Mouse (Mus musculus) intestine, embryonic 15.5 days (tissue): ENCODE data around the gene Nav2. TPM values are rescaled to one million over a fixed set of nuclear protein-coding genes. Genes with fewer than 3 reads are reported as not detected.

Experiments used
- ATAC-seq: fragments of 200-750 bp; cut with Nextera tagmentation; 2 replicates; pipeline ENCODE4 v1.8.0; 2017; ENCODE audit warnings: moderate TSS enrichment, moderate library complexity
- H3K27ac ChIP-seq: fragments of 300-500 bp; sonication (generic); 2 replicates; pipeline ENCODE4 v1.5.1; 2015; ENCODE audit warnings: mild to moderate bottlenecking, inconsistent platforms
- H3K27me3 ChIP-seq: fragments of 300-500 bp; sonication (generic); replicated peaks from 2 replicates; pipeline ENCODE4 v1.6.1; 2015; ENCODE audit warnings: inconsistent platforms
- H3K36me3 ChIP-seq: fragments of 300-500 bp; sonication (generic); 2 replicates; pipeline ENCODE4 v1.6.1; 2015; ENCODE audit warnings: inconsistent platforms
- H3K4me1 ChIP-seq: fragments of 300-500 bp; sonication (generic); replicated peaks from 2 replicates; pipeline ENCODE4 v1.6.1; 2015; ENCODE audit warnings: inconsistent platforms
- H3K4me2 ChIP-seq: fragments of 300-500 bp; sonication (generic); replicated peaks from 2 replicates; pipeline ENCODE4 v1.6.1; 2015; ENCODE audit warnings: mild to moderate bottlenecking, inconsistent platforms
- H3K4me3 ChIP-seq: fragments of 300-500 bp; sonication (generic); replicated peaks from 2 replicates; pipeline ENCODE4 v1.5.1; 2015; ENCODE audit warnings: inconsistent platforms
- H3K9ac ChIP-seq: fragments of 300-500 bp; sonication (generic); 2 replicates; pipeline ENCODE4 v1.6.1; 2015; ENCODE audit warnings: inconsistent platforms
- H3K9me3 ChIP-seq: fragments of 300-500 bp; sonication (generic); 2 replicates; pipeline ENCODE4 v1.6.1; 2016; ENCODE audit warnings: inconsistent platforms
- WGBS: fragments of 180-500 bp; shearing (Covaris S2); methylation state at CpG from one replicate; pipeline ENCODE4 v1.1.7; 2015; 5-methylcytosine and 5-hydroxymethylcytosine counted together
- polyA plus RNA-seq: library from polyadenylated mRNA; unstranded; fragments of >200 nt; fragmentation: Nextera tagmentation; extraction: Ambion mirVana; gene quantifications from 2 replicates; pipeline ENCODE4 v1.2.1, GENCODE M21; 2015

Nav2 gene
- polyA plus RNA-seq, 1 experiment from 2014 or later, result 17.7 TPM

DNA sequence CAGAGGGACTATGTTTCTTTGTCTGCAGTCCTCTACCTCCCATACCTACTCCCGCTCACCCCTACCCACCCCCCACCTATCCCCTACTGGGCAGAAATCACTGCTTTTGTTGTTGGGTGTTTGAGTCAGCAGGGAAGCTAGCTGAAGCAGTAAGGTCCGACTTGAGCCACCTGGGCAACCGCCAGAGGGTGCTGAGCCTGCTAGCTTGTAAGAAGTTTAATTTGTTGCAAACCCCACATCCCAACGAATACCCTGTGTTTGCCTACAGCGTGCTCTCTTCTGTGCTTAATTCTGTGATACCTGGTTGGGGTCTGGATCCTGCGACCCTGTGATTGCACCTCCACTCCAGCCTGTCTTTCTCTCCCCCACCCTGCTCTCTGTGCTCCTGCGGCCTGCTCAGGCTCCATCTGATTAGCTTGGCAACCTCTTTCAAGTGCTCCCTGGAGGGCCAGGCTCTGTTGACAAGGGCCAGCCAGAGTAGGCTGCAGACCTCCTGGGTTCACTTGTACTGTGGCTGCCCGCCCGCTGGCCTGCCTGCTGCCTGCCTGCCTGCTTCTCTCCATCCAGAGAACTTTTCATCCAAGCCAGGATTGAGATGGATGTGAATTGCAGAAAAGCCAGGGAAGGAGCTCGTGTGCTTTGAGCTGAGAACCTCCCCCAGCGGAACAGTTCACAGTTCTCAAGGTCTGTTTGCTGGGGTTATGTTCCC lies 575.7 kb downstream of the Nav2 start:
- Histone ChIP-seq H3K4me2 (no peak overlapping the region), H3K9ac (no peak overlapping the region), H3K4me3 (no peak overlapping the region), H3K27me3 (no peaks in the 10 kb centered on the region), H3K27ac (no peak overlapping the region), H3K9me3 (no peaks in the 10 kb centered on the region), H3K36me3 (no peaks in the 10 kb centered on the region), H3K4me1 (peaks cover 14% of the 10 kb centered on the region)
- 38% methylated on average over 11 of the region's 11 CpGs for WGBS
- ATAC-seq, result no peak

DNA sequence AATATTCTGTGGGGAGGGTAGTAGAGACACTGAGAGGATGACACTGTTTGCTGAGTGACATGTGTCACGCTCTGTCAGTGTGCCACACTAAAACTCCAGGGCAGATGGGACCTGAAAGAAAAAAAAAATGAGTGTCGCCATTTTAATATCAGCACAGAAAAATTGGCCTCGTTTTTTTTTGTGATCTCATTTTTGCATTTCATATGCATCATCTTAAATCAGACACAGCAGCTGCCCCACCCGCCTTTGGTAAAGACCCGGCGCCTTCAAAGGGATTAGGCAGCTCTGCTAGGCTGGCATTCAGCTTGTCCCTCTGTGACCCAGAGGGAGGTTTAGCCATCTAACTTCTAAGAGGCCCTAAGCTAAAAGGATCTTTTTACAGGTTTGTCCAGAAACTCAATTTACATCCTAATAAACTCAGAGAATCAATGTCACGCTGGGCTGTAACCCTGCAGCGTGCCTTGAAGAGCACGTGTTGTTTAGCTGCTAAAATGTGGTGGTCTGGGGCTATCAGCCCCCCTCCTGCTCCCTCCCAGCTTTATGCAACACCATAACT lies 576.9 kb downstream of the Nav2 start:
- Histone ChIP-seq H3K4me1 (peaks cover 14% of the 10 kb centered on the region), H3K9ac (no peak overlapping the region), H3K27me3 (no peaks in the 10 kb centered on the region), H3K4me2 (no peak overlapping the region), H3K9me3 (no peaks in the 10 kb centered on the region), H3K36me3 (no peaks in the 10 kb centered on the region), H3K27ac (no peak overlapping the region), H3K4me3 (no peak overlapping the region)
- no peak for ATAC-seq
- WGBS, result 53% methylated on average over 9 of the region's 9 CpGs

- Histone ChIP-seq H3K4me2 (no peak overlapping the region), H3K27ac (no peak overlapping the region), H3K4me3 (no peak overlapping the region), H3K36me3 (peaks cover 10% of the 10 kb centered on the region), H3K9me3 (no peaks in the 10 kb centered on the region), H3K4me1 (peaks cover 14% of the 10 kb centered on the region), H3K27me3 (no peaks in the 10 kb centered on the region), H3K9ac (no peak overlapping the region)
- 83% methylated on average over 2 of the region's 2 CpGs for WGBS
- no peak for ATAC-seq
Measured at GRCm38 (mm10) chr7:49487347-49487746, 578.8 kb downstream of the Nav2 start.

DNA sequence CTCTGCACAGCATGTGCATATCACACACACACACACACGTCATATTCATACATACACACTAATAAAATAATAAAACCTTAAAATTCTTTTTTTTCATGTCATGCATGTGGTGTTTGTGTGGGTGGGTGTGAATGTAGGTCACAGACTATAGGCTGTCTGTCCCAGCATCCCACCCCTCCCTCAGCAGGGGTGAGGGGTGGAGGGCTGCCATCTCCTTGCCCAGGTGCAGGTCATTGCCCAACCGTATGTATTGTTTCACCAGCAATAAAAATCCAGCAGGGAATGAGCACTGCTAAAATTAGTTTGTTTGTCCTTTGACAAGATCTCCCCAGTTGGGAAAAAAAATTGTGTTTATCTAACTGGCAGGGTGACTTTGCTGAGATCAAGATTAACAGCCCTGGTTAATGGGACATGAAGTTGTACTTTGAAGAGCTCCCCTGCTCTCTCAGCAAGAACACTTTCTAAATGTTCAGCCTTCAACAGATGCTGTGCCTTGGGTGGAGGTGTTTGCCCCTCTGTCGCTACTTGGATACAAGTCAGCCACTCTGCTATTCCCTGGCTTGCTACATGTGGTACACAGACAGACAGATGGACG lies 580.1 kb downstream of the Nav2 start:
- ATAC-seq, result peak; percentile 39

DNA sequence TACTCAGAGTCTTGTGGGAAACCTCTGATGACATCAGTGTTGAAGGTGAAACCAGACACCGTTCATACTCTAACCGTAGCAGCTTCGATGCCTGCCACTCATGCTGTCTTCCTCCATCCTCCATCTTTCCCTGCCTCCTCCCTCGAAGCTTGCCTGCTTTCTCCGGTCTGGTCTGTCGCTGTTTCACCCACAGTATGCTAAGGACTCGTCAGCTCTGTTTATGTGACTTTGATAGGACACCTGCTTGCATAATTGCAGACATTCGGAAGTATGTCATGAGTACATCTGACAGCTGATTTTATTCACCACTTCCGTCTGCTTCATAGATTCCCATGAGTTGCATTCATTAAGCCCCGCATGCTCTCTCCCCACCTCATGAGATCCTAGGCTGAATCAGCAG lies 582.3 kb downstream of the Nav2 start:
- no peaks in the 10 kb centered on the region for H3K9me3 ChIP-seq

More for the DNA sequence above, 580.1 kb downstream of the Nav2 start:
- Histone ChIP-seq H3K4me2 (no peak overlapping the region), H3K4me1 (peaks cover 14% of the 10 kb centered on the region), H3K9me3 (no peaks in the 10 kb centered on the region), H3K9ac (no peak overlapping the region), H3K27ac (no peak overlapping the region), H3K27me3 (no peaks in the 10 kb centered on the region), H3K4me3 (no peak overlapping the region), H3K36me3 (peaks cover 10% of the 10 kb centered on the region)
- WGBS, result 40% methylated on average over 4 of the region's 4 CpGs

GRCm38 (mm10) chr7:49492622-49493021 lies 584.1 kb downstream of the Nav2 start:
- no peak overlapping the region for H3K4me2 ChIP-seq
- ATAC-seq, result no peak
- H3K4me1 ChIP-seq, result peaks cover 30% of the 10 kb centered on the region

More for the DNA sequence above, 582.3 kb downstream of the Nav2 start:
- no peak overlapping the region for H3K4me3 ChIP-seq
- H3K4me1 ChIP-seq, result peaks cover 18% of the 10 kb centered on the region; the same call in 1 of the 2 replicates
- no peak overlapping the region for H3K27ac ChIP-seq
- WGBS, result 81% methylated on average over 10 of the region's 10 CpGs
- no peak overlapping the region for H3K9ac ChIP-seq
- H3K4me2 ChIP-seq, result no peak overlapping the region
- peaks cover 10% of the 10 kb centered on the region for H3K36me3 ChIP-seq
- ATAC-seq, result no peak
- no peaks in the 10 kb centered on the region for H3K27me3 ChIP-seq

GRCm38 (mm10) chr7:49493210-49493609 lies 584.7 kb downstream of the Nav2 start:
- no peak overlapping the region for H3K4me3 ChIP-seq
- H3K27me3 ChIP-seq, result no peaks in the 10 kb centered on the region
- H3K4me1 ChIP-seq, result peaks cover 26% of the 10 kb centered on the region
- H3K36me3 ChIP-seq, result peaks cover 10% of the 10 kb centered on the region
- H3K4me2 ChIP-seq, result no peak overlapping the region
- ATAC-seq, result no peak
- H3K9me3 ChIP-seq, result no peaks in the 10 kb centered on the region
- WGBS, result 89% methylated on average over 4 of the region's 4 CpGs
- H3K27ac ChIP-seq, result no peak overlapping the region
- no peak overlapping the region for H3K9ac ChIP-seq

More at GRCm38 (mm10) chr7:49492622-49493021, 584.1 kb downstream of the Nav2 start:
- Histone ChIP-seq H3K9me3 (no peaks in the 10 kb centered on the region), H3K36me3 (peaks cover 10% of the 10 kb centered on the region), H3K4me3 (no peak overlapping the region), H3K27ac (no peak overlapping the region), H3K9ac (no peak overlapping the region), H3K27me3 (no peaks in the 10 kb centered on the region)

DNA sequence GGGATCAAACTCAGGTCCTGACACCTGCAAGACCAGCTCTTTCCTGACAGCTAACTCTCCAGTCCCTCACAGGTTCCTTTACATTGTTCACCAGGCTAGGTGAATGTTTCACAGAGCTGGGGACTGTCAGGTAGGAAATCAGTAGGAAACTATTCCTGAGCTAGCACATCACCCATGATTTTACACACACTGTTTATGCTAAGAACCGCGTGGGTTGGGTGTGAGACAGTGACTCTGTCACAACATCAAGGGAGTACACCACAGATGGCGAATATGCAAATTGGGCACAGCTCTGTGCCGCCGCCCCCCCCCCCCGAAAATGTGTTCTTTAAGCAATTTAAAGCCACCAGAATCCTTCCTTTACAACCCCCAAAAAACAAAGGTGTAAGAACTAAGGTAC lies 586.1 kb downstream of the Nav2 start:
- Histone ChIP-seq H3K4me1 (peaks cover 19% of the 10 kb centered on the region), H3K4me3 (no peak overlapping the region), H3K4me2 (no peak overlapping the region), H3K27ac (no peak overlapping the region), H3K9me3 (no peaks in the 10 kb centered on the region), H3K27me3 (no peaks in the 10 kb centered on the region), H3K9ac (no peak overlapping the region), H3K36me3 (peaks cover 10% of the 10 kb centered on the region)
- 76% methylated on average over 6 of the region's 6 CpGs for WGBS
- ATAC-seq, result no peak

GRCm38 (mm10) chr7:49496111-49496510 lies 587.6 kb downstream of the Nav2 start:
- no peak overlapping the region for H3K9ac ChIP-seq
- no peak overlapping the region for H3K4me3 ChIP-seq
- peak; percentile 11; the same call in 1 of the 2 replicates for ATAC-seq
- peaks cover 19% of the 10 kb centered on the region for H3K4me1 ChIP-seq
- H3K27me3 ChIP-seq, result no peaks in the 10 kb centered on the region
- H3K27ac ChIP-seq, result 0 out of 2 replicates have a peak overlapping the region, but pooled peaks have one; percentile 17
- 47% methylated on average over 11 of the region's 11 CpGs for WGBS
- H3K36me3 ChIP-seq, result peaks cover 10% of the 10 kb centered on the region
- H3K4me2 ChIP-seq, result no peak overlapping the region
- H3K9me3 ChIP-seq, result no peaks in the 10 kb centered on the region

DNA sequence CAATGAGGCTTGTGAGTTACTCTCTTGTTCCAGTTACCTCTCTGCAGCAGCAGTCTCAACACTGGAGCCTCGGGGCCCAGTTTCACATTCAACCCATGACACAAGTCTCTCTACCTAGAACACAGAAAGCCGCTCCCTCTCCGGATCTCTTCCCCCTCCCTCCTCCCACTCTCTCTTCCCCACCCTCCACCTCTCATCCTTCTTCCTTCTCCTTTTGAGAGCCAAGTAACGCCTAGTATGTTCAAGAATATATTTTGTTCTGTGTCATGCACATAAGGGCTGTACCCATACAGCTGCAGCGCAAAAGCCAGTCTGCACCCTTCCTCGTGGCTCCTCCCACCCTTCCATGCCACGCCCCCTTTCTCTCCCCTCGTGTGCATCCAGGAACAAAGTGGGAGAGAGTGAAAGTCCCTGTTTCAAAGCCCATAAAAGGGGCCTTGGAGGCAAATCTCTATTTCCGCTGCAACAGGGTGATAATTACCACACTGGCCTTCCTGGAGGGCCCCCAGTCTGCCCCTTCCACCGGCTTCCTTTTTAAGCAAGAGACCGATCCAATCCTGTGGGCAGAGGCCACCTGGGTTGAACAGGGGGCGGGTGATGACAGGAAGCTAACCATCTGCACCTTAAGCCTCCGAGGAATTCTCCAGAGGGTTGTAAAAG lies 588.4 kb downstream of the Nav2 start:
- 18% methylated on average over 13 of the region's 13 CpGs for WGBS
- H3K9me3 ChIP-seq, result no peaks in the 10 kb centered on the region
- peaks cover 3% of the 10 kb centered on the region; the same call in 1 of the 2 replicates for H3K36me3 ChIP-seq
- H3K4me1 ChIP-seq, result peaks cover 19% of the 10 kb centered on the region
- H3K9ac ChIP-seq, result no peak overlapping the region
- H3K4me2 ChIP-seq, result peak overlapping the region; percentile 38; the same call in 1 of the 2 replicates
- peak; percentile 84 for ATAC-seq
- no peak overlapping the region for H3K4me3 ChIP-seq
- no peak overlapping the region; the same call in 1 of the 2 replicates for H3K27ac ChIP-seq
- no peaks in the 10 kb centered on the region for H3K27me3 ChIP-seq

DNA sequence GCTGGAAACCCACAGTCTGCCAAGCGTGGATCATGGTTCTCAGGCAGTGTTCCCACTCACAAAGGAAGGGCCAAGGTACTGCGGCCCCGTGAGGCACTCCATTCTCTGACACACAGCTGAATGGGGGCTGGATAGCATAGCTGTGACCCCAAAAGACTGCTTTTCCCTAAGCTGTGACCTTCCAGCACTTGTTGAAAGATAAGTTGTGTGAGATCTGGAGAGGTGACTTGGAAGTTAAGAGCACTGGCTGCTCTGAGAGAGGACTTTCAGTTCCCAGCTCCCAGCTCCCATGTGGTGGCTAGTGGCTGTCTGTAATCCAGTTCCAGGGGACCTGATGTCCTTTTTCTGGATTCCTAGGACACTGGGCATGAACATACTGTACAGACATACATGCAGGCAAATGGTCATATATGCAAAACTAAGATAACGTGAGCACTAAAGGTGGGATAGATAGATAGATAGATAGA lies 588.9 kb downstream of the Nav2 start:
- Histone ChIP-seq H3K36me3 (no peaks in the 10 kb centered on the region), H3K9ac (no peak overlapping the region), H3K27ac (no peak overlapping the region), H3K4me3 (no peak overlapping the region), H3K27me3 (no peaks in the 10 kb centered on the region), H3K9me3 (no peaks in the 10 kb centered on the region), H3K4me2 (0 out of 2 replicates have a peak overlapping the region, but pooled peaks have one; percentile 38), H3K4me1 (peaks cover 19% of the 10 kb centered on the region)
- ATAC-seq, result peak; percentile 46; the same call in 1 of the 2 replicates
- WGBS, result 59% methylated on average over 4 of the region's 4 CpGs

DNA sequence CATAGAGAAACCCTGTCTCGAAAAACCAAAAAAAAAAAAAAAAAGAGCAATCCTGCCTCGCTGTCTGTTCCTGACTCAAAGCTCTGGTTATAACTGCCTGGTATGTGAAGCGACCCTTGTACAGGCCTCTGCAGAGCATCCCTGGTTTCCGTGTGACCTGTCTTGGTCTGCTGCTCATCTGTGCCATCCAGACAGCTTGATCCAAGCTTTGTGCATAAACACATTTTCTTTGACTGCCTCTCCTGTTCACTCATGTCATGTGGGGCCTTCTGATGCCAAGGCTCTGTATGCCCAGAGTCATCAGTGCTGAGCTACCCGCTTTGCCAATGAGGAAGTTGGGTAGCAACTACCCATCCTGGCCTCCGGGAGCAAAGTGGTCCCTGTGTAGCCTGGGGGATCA lies 591.1 kb downstream of the Nav2 start:
- ATAC-seq, result no peak
- no peak overlapping the region for H3K4me2 ChIP-seq
- H3K27ac ChIP-seq, result no peak overlapping the region
- peaks cover 33% of the 10 kb centered on the region for H3K4me1 ChIP-seq
- no peaks in the 10 kb centered on the region for H3K36me3 ChIP-seq
- H3K9me3 ChIP-seq, result no peaks in the 10 kb centered on the region
- H3K27me3 ChIP-seq, result no peaks in the 10 kb centered on the region
- H3K4me3 ChIP-seq, result no peak overlapping the region
- H3K9ac ChIP-seq, result no peak overlapping the region
- 82% methylated on average over 6 of the region's 6 CpGs for WGBS
